Mouse (Mus musculus): Measurements from ENCODE around the gene Nrip3. TPM values are rescaled to one million over a fixed set of nuclear protein-coding genes. Genes with fewer than 3 reads are reported as not detected.
A peak's percentile ranks its signal among the peaks of the same experiment; 100 is the strongest.

Nrip3 gene
- polyA plus RNA-seq, 1 experiment: 0.67 TPM

GRCm38 (mm10) chr7:109799168-109799567 lies 17.3 kb upstream of the Nrip3 start:
- no peaks in the 10 kb centered on the region for H3K4me1 ChIP-seq (ENCODE audit: control insufficient read depth, insufficient read depth, insufficient read length)
- 84% methylated on average over 11 of the region's 11 CpGs for WGBS
- no peaks in the 10 kb centered on the region for H3K27me3 ChIP-seq (ENCODE audit: control insufficient read depth, insufficient read depth, low read length)
- no peak overlapping the region for H3K27ac ChIP-seq (ENCODE audit: insufficient read depth, low read length)
- DNase-seq (ENCODE audit: low read depth in 1 of 2, low spot score in 2 of 2): no peak
- no peak for TF ChIP-seq POLR2A (IDR thresholded peaks at IDR 0.05; ENCODE audit: low read depth, low read length)
- no peak for TF ChIP-seq CTCF (IDR thresholded peaks at IDR 0.05; ENCODE audit: extremely low read depth, insufficient read depth, insufficient read length, insufficient replicate concordance)
- H3K36me3 ChIP-seq (ENCODE audit: control insufficient read depth, insufficient read depth, low read length): no peaks in the 10 kb centered on the region
- no peak overlapping the region for H3K4me3 ChIP-seq (ENCODE audit: extremely low read depth, insufficient read depth, insufficient read length)

GRCm38 (mm10) chr7:109795564-109795963 lies 13.7 kb upstream of the Nrip3 start:
- H3K36me3 ChIP-seq (ENCODE audit: control insufficient read depth, insufficient read depth, low read length): no peaks in the 10 kb centered on the region

GRCm38 (mm10) chr7:109794556-109794955 lies 12.7 kb upstream of the Nrip3 start:
- WGBS: 45% methylated on average over 2 of the region's 2 CpGs
- H3K27ac ChIP-seq (ENCODE audit: insufficient read depth, low read length): no peak overlapping the region
- H3K27me3 ChIP-seq (ENCODE audit: control insufficient read depth, insufficient read depth, low read length): no peaks in the 10 kb centered on the region
- no peaks in the 10 kb centered on the region for H3K4me1 ChIP-seq (ENCODE audit: control insufficient read depth, insufficient read depth, insufficient read length)
- no peak for TF ChIP-seq CTCF (IDR thresholded peaks at IDR 0.05; ENCODE audit: extremely low read depth, insufficient read depth, insufficient read length, insufficient replicate concordance)
- TF ChIP-seq POLR2A (IDR thresholded peaks at IDR 0.05; ENCODE audit: low read depth, low read length): no peak
- no peaks in the 10 kb centered on the region for H3K36me3 ChIP-seq (ENCODE audit: control insufficient read depth, insufficient read depth, low read length)
- no peak overlapping the region for H3K4me3 ChIP-seq (ENCODE audit: extremely low read depth, insufficient read depth, insufficient read length)
- DNase-seq (ENCODE audit: low read depth in 1 of 2, low spot score in 2 of 2): no peak

More at GRCm38 (mm10) chr7:109795564-109795963, 13.7 kb upstream of the Nrip3 start:
- WGBS: 81% methylated on average over 5 of the region's 5 CpGs
- Histone ChIP-seq H3K4me3 (ENCODE audit: extremely low read depth, insufficient read depth, insufficient read length) (no peak overlapping the region), H3K27ac (ENCODE audit: insufficient read depth, low read length) (no peak overlapping the region), H3K4me1 (ENCODE audit: control insufficient read depth, insufficient read depth, insufficient read length) (no peaks in the 10 kb centered on the region), H3K27me3 (ENCODE audit: control insufficient read depth, insufficient read depth, low read length) (no peaks in the 10 kb centered on the region)
- TF ChIP-seq CTCF (IDR thresholded peaks at IDR 0.05; ENCODE audit: extremely low read depth, insufficient read depth, insufficient read length, insufficient replicate concordance): no peak
- TF ChIP-seq POLR2A (IDR thresholded peaks at IDR 0.05; ENCODE audit: low read depth, low read length): no peak
- no peak for DNase-seq (ENCODE audit: low read depth in 1 of 2, low spot score in 2 of 2)

GRCm38 (mm10) chr7:109792759-109793158 lies 10.9 kb upstream of the Nrip3 start:
- WGBS: 78% methylated on average over 2 of the region's 2 CpGs
- H3K27ac ChIP-seq (ENCODE audit: insufficient read depth, low read length): no peak overlapping the region
- TF ChIP-seq CTCF (IDR thresholded peaks at IDR 0.05; ENCODE audit: extremely low read depth, insufficient read depth, insufficient read length, insufficient replicate concordance) (peak; percentile 40; the same call in 1 of the 2 replicates), POLR2A (IDR thresholded peaks at IDR 0.05; ENCODE audit: low read depth, low read length) (no peak)
- no peak overlapping the region for H3K4me3 ChIP-seq (ENCODE audit: extremely low read depth, insufficient read depth, insufficient read length)
- no peaks in the 10 kb centered on the region for H3K36me3 ChIP-seq (ENCODE audit: control insufficient read depth, insufficient read depth, low read length)
- no peaks in the 10 kb centered on the region for H3K27me3 ChIP-seq (ENCODE audit: control insufficient read depth, insufficient read depth, low read length)
- DNase-seq (ENCODE audit: low read depth in 1 of 2, low spot score in 2 of 2): peak; percentile 30 to 43
- no peaks in the 10 kb centered on the region for H3K4me1 ChIP-seq (ENCODE audit: control insufficient read depth, insufficient read depth, insufficient read length)

- H3K27me3 ChIP-seq (ENCODE audit: control insufficient read depth, insufficient read depth, low read length): no peaks in the 10 kb centered on the region
- DNase-seq (ENCODE audit: low read depth in 1 of 2, low spot score in 2 of 2): no peak
- no peaks in the 10 kb centered on the region for H3K36me3 ChIP-seq (ENCODE audit: control insufficient read depth, insufficient read depth, low read length)
- no peak overlapping the region for H3K4me3 ChIP-seq (ENCODE audit: extremely low read depth, insufficient read depth, insufficient read length)
- no peaks in the 10 kb centered on the region for H3K4me1 ChIP-seq (ENCODE audit: control insufficient read depth, insufficient read depth, insufficient read length)
- no peak overlapping the region for H3K27ac ChIP-seq (ENCODE audit: insufficient read depth, low read length)
- TF ChIP-seq POLR2A (IDR thresholded peaks at IDR 0.05; ENCODE audit: low read depth, low read length) (no peak), CTCF (IDR thresholded peaks at IDR 0.05; ENCODE audit: extremely low read depth, insufficient read depth, insufficient read length, insufficient replicate concordance) (no peak)
- WGBS: 83% methylated on average over 3 of the region's 3 CpGs
Measured at GRCm38 (mm10) chr7:109790818-109791217, 9.0 kb upstream of the Nrip3 start.

- no peak overlapping the region for H3K4me3 ChIP-seq (ENCODE audit: extremely low read depth, insufficient read depth, insufficient read length)
- no peaks in the 10 kb centered on the region for H3K27me3 ChIP-seq (ENCODE audit: control insufficient read depth, insufficient read depth, low read length)
- TF ChIP-seq CTCF (IDR thresholded peaks at IDR 0.05; ENCODE audit: extremely low read depth, insufficient read depth, insufficient read length, insufficient replicate concordance): no peak
- TF ChIP-seq POLR2A (IDR thresholded peaks at IDR 0.05; ENCODE audit: low read depth, low read length): no peak
- no peaks in the 10 kb centered on the region for H3K36me3 ChIP-seq (ENCODE audit: control insufficient read depth, insufficient read depth, low read length)
- 32% methylated on average over 2 of the region's 2 CpGs for WGBS
- no peak for DNase-seq (ENCODE audit: low read depth in 1 of 2, low spot score in 2 of 2)
- H3K4me1 ChIP-seq (ENCODE audit: control insufficient read depth, insufficient read depth, insufficient read length): no peaks in the 10 kb centered on the region
- H3K27ac ChIP-seq (ENCODE audit: insufficient read depth, low read length): no peak overlapping the region
Measured at GRCm38 (mm10) chr7:109787860-109788259, 6.0 kb upstream of the Nrip3 start.

- Histone ChIP-seq H3K27ac (ENCODE audit: insufficient read depth, low read length) (no peak overlapping the region), H3K4me3 (ENCODE audit: extremely low read depth, insufficient read depth, insufficient read length) (no peak overlapping the region), H3K27me3 (ENCODE audit: control insufficient read depth, insufficient read depth, low read length) (peaks cover 15% of the 10 kb centered on the region), H3K4me1 (ENCODE audit: control insufficient read depth, insufficient read depth, insufficient read length) (peaks cover 11% of the 10 kb centered on the region), H3K36me3 (ENCODE audit: control insufficient read depth, insufficient read depth, low read length) (no peaks in the 10 kb centered on the region)
- TF ChIP-seq POLR2A (IDR thresholded peaks at IDR 0.05; ENCODE audit: low read depth, low read length) (no peak), CTCF (IDR thresholded peaks at IDR 0.05; ENCODE audit: extremely low read depth, insufficient read depth, insufficient read length, insufficient replicate concordance) (no peak)
- WGBS: 57% methylated on average over 7 of the region's 7 CpGs
- DNase-seq (ENCODE audit: low read depth in 1 of 2, low spot score in 2 of 2): no peak
Measured at GRCm38 (mm10) chr7:109783281-109783680, 1.5 kb upstream of the Nrip3 start.
